Mouse (Mus musculus): ENCODE measurements at regions not wholly inside any gene's neighbourhood (a gene's known extent, or its start where the extent isn't known, plus 50 kb on each side); places are given as distances from the start of the nearest gene placed in this dataset.
A peak's percentile ranks its signal among the peaks of the same experiment; 100 is the strongest.

- ATAC-seq (ENCODE audit: poor library complexity, severe bottlenecking): no peak
Observed at GRCm38 (mm10) chr17:49149896-49150295, 217.7 kb downstream of the Lrfn2 start.

GRCm38 (mm10) chr17:49150971-49151422 is 218.8 kb downstream of the Lrfn2 start:
- ATAC-seq (ENCODE audit: poor library complexity, severe bottlenecking): no peak

- no peak for ATAC-seq (ENCODE audit: poor library complexity, severe bottlenecking)
Observed at GRCm38 (mm10) chr17:49153994-49154393, 221.8 kb downstream of the Lrfn2 start.

- ATAC-seq (ENCODE audit: poor library complexity, severe bottlenecking): no peak
Observed at GRCm38 (mm10) chr17:49155001-49155515, 222.9 kb downstream of the Lrfn2 start.

- no peak for ATAC-seq (ENCODE audit: poor library complexity, severe bottlenecking)
Observed at GRCm38 (mm10) chr17:49157586-49157985, 225.4 kb downstream of the Lrfn2 start.

GRCm38 (mm10) chr17:49171252-49172047 is 239.3 kb downstream of the Lrfn2 start:
- peak; percentile 72 for ATAC-seq (ENCODE audit: poor library complexity, severe bottlenecking)

- no peak for ATAC-seq (ENCODE audit: poor library complexity, severe bottlenecking)
Observed at GRCm38 (mm10) chr17:49172052-49172799, 240.0 kb downstream of the Lrfn2 start.

GRCm38 (mm10) chr17:49172800-49173150 is 240.6 kb downstream of the Lrfn2 start:
- ATAC-seq (ENCODE audit: poor library complexity, severe bottlenecking): no peak

- ATAC-seq (ENCODE audit: poor library complexity, severe bottlenecking): no peak
Observed at GRCm38 (mm10) chr17:49177966-49178731, 246.0 kb downstream of the Lrfn2 start.

- no peak for ATAC-seq (ENCODE audit: poor library complexity, severe bottlenecking)
Observed at GRCm38 (mm10) chr17:49182485-49182884, 245.7 kb upstream of the Mocs1 start.

- no peak for ATAC-seq (ENCODE audit: poor library complexity, severe bottlenecking)
Observed at GRCm38 (mm10) chr17:49183917-49184316, 244.2 kb upstream of the Mocs1 start.

GRCm38 (mm10) chr17:49185052-49185612 is 243.0 kb upstream of the Mocs1 start:
- no peak for ATAC-seq (ENCODE audit: poor library complexity, severe bottlenecking)

GRCm38 (mm10) chr17:49189765-49190164 is 238.4 kb upstream of the Mocs1 start:
- ATAC-seq (ENCODE audit: poor library complexity, severe bottlenecking): no peak

- no peak for ATAC-seq (ENCODE audit: poor library complexity, severe bottlenecking)
Observed at GRCm38 (mm10) chr17:49190337-49190736, 237.8 kb upstream of the Mocs1 start.

- no peak for ATAC-seq (ENCODE audit: poor library complexity, severe bottlenecking)
Observed at GRCm38 (mm10) chr17:49196046-49196684, 232.0 kb upstream of the Mocs1 start.

- no peak for ATAC-seq (ENCODE audit: poor library complexity, severe bottlenecking)
Observed at GRCm38 (mm10) chr17:49201495-49201894, 226.7 kb upstream of the Mocs1 start.

- no peak for ATAC-seq (ENCODE audit: poor library complexity, severe bottlenecking)
Observed at GRCm38 (mm10) chr17:49205095-49205494, 223.1 kb upstream of the Mocs1 start.

- ATAC-seq (ENCODE audit: poor library complexity, severe bottlenecking): no peak
Observed at GRCm38 (mm10) chr17:49205564-49205963, 222.6 kb upstream of the Mocs1 start.

- ATAC-seq (ENCODE audit: poor library complexity, severe bottlenecking): no peak
Observed at GRCm38 (mm10) chr17:49206708-49207107, 221.5 kb upstream of the Mocs1 start.

- ATAC-seq (ENCODE audit: poor library complexity, severe bottlenecking): no peak
Observed at GRCm38 (mm10) chr17:49208315-49208820, 219.8 kb upstream of the Mocs1 start.

Measured in megakaryocyte, adult 5-6 weeks (primary cell).